Mouse (Mus musculus) neural tube, embryonic 12.5 days (tissue): Measurements from ENCODE around the gene Trex1. TPM values are rescaled to one million over a fixed set of nuclear protein-coding genes. Genes with fewer than 3 reads are reported as not detected.

Experiments used
- ATAC-seq: fragments of 200-750 bp; cut with Nextera tagmentation; 2 replicates; pipeline ENCODE4 v1.8.0; 2017; ENCODE audit warnings: low read depth, mild to moderate bottlenecking, moderate TSS enrichment, moderate library complexity; ENCODE audit not compliant: low FRiP score
- H3K27ac ChIP-seq: fragments of 300-500 bp; sonication (generic); 2 replicates; pipeline ENCODE4 v1.5.1; 2016
- H3K27me3 ChIP-seq: fragments of 300-500 bp; sonication (generic); replicated peaks from 2 replicates; pipeline ENCODE4 v1.6.1; 2016; ENCODE audit warnings: mild to moderate bottlenecking
- H3K36me3 ChIP-seq: fragments of 300-500 bp; sonication (generic); 2 replicates; pipeline ENCODE4 v1.6.1; 2016; ENCODE audit warnings: mild to moderate bottlenecking
- H3K4me1 ChIP-seq: fragments of 300-500 bp; sonication (generic); 2 replicates; pipeline ENCODE4 v1.6.1; 2016
- H3K4me2 ChIP-seq: fragments of 300-500 bp; sonication (generic); replicated peaks from 2 replicates; pipeline ENCODE4 v1.6.1; 2016; ENCODE audit warnings: mild to moderate bottlenecking
- H3K4me3 ChIP-seq: fragments of 300-500 bp; sonication (generic); 2 replicates; pipeline ENCODE4 v1.5.1; 2016
- H3K9ac ChIP-seq: fragments of 300-500 bp; sonication (generic); 2 replicates; pipeline ENCODE4 v1.6.1; 2016; ENCODE audit warnings: mild to moderate bottlenecking
- H3K9me3 ChIP-seq: fragments of 300-500 bp; sonication (generic); 2 replicates; pipeline ENCODE4 v1.6.1; 2016; ENCODE audit warnings: mild to moderate bottlenecking
- WGBS: fragments of 180-500 bp; shearing (Covaris S2); methylation state at CpG from one replicate; pipeline ENCODE4 v1.1.7; 2016; 5-methylcytosine and 5-hydroxymethylcytosine counted together
- polyA plus RNA-seq: library from polyadenylated mRNA; unstranded; fragments of >200 nt; fragmentation: Nextera tagmentation; extraction: Ambion mirVana; gene quantifications from 2 replicates; pipeline ENCODE4 v1.2.1, GENCODE M21; 2016

The Trex1 gene
- polyA plus RNA-seq, 1 experiment from 2014 or later = 8.9 TPM

DNA sequence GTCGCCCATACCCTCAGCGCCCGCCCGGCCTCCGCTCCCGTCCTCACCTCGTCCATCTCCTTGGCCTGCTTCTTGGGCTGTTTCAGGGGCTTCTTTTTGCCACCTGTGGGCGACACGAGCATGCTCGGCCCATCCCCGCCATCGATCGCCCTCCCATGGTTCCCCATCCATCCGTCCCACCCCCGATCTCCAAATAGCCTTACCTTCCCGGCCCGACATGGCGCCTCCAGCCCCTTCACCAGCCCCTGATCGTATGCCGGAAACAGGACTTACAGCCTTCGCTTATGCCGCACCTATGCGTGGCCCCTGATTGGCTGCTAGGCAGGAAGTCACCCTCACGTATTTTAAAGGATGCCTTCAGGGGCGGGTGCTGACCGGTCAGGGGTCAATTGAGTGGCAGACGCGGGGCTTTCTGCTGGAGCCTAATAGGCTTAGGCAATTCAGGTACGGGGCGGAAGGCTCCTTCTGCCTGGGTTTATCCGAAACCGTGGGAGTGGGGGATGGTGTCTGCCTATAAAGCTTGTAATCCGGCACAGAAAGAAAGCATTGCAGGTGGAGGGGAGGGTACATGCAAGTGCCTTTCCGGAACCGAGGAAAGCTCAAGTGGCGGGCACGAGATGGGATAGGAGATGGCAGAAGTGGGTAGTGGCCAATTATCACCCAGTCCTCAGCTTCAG lies 22.7 kb upstream of the Trex1 start, which contains the start of the genes Ccdc51 and Tma7:
TSS of gene Ccdc51 (plus strand) at position 370 of the 677 bp plus-strand sequence.
TSS of gene Tma7 (minus strand) at position 464 of the 677 bp plus-strand sequence.
- Histone ChIP-seq H3K27me3 (no peaks in the 10 kb centered on the region), H3K4me2 (peak within 1 kb of the TSS; percentile 89), H3K4me3 (peak within 1 kb of the TSS; percentile 84), H3K9me3 (no peaks in the 10 kb centered on the region), H3K4me1 (peaks cover 26% of the 10 kb centered on the region), H3K27ac (peak within 1 kb of the TSS; percentile 37; the same call in 1 of the 2 replicates), H3K36me3 (peaks cover 22% of the 10 kb centered on the region), H3K9ac (peak within 1 kb of the TSS; percentile 87)
- under 1% methylated on average over 37 of the region's 37 CpGs for WGBS
- ATAC-seq = peak; percentile 97

DNA sequence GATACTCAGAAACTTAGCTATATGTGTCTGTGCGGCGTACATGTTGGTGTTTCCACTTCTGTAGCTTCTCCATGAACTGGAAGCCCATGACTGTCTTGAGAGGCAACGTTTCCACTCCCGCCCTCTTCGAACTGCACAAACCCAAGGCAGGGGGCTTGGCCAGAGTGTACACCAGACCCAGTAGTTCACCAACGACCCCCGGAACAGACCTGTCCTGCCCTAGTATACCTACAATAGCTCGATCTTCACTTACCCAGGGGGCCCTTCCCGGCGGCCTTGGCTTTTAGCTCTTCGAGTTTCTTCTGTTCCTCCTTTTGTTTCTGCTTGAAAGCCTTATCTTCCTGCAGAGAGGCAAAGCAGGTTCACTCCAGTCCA lies 22.2 kb upstream of the Trex1 start:
- Histone ChIP-seq H3K27me3 (no peaks in the 10 kb centered on the region), H3K4me2 (peak overlapping the region; percentile 89), H3K27ac (peak overlapping the region; percentile 37; the same call in 1 of the 2 replicates), H3K4me1 (peaks cover 26% of the 10 kb centered on the region), H3K4me3 (peak overlapping the region; percentile 84), H3K9me3 (no peaks in the 10 kb centered on the region), H3K9ac (peak overlapping the region; percentile 87), H3K36me3 (peaks cover 22% of the 10 kb centered on the region)
- WGBS = 8% methylated on average over 11 of the region's 11 CpGs
- peak; percentile 14; the same call in 1 of the 2 replicates for ATAC-seq

DNA sequence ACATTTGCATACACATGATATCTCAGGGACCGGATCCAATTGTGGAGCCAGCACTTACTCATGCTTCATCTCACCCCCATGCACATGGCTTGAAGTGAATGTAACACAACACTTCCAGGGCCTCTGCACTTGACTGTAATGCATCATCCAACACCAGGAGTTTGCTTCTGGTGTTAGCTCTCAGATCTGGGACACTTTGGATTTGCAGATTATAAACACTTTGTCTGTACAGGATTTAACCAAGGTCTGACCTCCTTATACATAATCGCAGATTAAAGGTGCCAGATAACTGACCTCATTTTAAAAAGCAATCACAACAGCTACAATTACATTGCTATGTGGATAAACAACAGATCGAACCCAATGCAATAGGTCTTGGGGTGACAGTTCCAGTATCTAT lies 21.0 kb upstream of the Trex1 start:
- no peak for ATAC-seq
- Histone ChIP-seq H3K4me3 (no peak overlapping the region), H3K4me2 (peak overlapping the region; percentile 89; the same call in 1 of the 2 replicates), H3K27me3 (no peaks in the 10 kb centered on the region), H3K36me3 (peaks cover 22% of the 10 kb centered on the region), H3K4me1 (peaks cover 26% of the 10 kb centered on the region), H3K9me3 (no peaks in the 10 kb centered on the region), H3K9ac (no peak overlapping the region), H3K27ac (no peak overlapping the region)
- WGBS = 97% methylated on average over 3 of the region's 3 CpGs

DNA sequence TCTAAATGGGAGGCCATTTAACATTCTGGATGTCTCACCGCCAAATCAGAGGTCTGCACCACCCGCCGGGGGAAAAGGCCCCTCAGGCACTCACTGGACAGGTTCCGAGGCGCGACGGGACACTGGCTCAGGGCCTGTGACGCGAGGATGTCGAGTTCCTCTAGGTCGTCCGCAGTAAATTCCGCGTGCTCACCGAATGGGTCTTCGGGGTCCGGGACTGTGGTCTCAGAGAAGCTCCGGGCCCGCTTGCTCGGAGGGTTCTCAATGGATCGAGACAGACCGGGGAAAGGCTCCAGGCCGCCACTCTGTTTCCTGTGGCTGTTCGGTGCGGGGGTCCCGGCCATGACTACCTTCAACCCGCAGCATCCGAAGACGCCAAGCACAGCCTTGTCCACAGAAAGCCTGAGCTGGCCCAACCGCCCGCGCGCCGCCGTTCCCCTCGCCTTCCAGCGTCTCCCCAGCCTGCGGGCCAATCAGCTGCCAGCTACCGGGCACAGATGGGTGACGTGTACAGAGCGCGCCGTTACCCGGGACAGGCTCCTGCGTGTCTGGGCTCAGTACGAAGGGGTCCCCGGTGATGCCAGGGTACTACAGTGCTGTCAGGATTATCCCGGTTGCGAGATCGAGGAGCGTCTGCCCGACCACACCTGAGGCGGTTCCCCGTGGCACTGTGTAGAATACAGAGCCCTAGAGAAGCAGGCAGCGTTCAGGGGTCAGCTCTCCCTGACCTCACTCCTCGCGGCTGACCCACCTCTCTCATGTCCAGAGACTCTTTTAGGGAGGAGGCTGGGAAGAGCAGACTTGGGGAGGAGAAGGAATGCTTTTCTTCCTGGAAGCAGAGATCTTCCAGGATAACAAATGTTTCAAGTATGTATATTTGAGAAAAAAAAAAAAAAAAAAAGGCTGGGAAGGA lies 14.4 kb upstream of the Trex1 start, which contains the start of gene Atrip:
TSS of gene Atrip (minus strand) at position 464 of the 913 bp plus-strand sequence.
- no peaks in the 10 kb centered on the region for H3K9me3 ChIP-seq
- peak within 1 kb of the TSS; percentile 73 for H3K4me3 ChIP-seq
- H3K36me3 ChIP-seq = peaks cover 35% of the 10 kb centered on the region
- ATAC-seq = peak; percentile 100
- 0 out of 2 replicates have a peak within 1 kb of the TSS, but pooled peaks have one; percentile 54 for H3K27ac ChIP-seq
- H3K27me3 ChIP-seq = no peaks in the 10 kb centered on the region
- H3K9ac ChIP-seq = peak within 1 kb of the TSS; percentile 86
- WGBS = under 1% methylated on average over 57 of the region's 57 CpGs
- peaks cover 17% of the 10 kb centered on the region for H3K4me1 ChIP-seq
- H3K4me2 ChIP-seq = peak within 1 kb of the TSS; percentile 91

DNA sequence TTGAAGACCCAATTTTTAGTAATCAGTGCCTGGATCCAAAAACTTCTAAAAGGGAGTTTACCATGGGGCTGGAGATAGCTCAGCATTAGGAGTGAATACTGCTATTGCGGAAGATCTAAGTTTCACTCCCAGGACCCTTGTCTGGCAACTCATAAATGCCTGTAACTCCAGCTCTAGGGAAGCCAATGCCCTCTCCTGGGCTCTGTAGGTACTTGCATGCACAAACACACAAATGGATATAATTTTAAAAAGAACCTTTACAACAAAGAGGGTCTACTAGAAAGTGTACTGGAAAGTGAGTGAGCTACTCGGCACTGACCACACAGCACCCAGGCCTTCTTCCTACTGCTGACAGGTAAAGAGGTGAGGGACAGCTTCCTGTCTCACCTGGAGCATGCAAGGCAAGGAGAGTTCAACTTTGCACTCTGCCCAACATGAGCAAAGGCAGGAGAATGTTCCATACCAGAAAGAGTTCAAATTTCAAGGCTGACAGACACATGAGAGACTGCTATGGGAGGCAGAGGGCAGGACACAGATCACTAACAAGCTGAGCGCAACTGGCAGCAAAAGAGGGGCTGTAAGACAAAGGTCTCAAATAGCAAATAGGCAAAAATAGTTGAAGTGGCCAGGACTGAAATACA lies 8.7 kb upstream of the Trex1 start:
- Histone ChIP-seq H3K9me3 (no peaks in the 10 kb centered on the region), H3K4me2 (no peak overlapping the region), H3K27me3 (no peaks in the 10 kb centered on the region), H3K4me1 (peaks cover 10% of the 10 kb centered on the region), H3K27ac (no peak overlapping the region), H3K9ac (no peak overlapping the region), H3K36me3 (peaks cover 83% of the 10 kb centered on the region), H3K4me3 (no peak overlapping the region)
- WGBS = 97% methylated on average over 3 of the region's 3 CpGs
- ATAC-seq = no peak

DNA sequence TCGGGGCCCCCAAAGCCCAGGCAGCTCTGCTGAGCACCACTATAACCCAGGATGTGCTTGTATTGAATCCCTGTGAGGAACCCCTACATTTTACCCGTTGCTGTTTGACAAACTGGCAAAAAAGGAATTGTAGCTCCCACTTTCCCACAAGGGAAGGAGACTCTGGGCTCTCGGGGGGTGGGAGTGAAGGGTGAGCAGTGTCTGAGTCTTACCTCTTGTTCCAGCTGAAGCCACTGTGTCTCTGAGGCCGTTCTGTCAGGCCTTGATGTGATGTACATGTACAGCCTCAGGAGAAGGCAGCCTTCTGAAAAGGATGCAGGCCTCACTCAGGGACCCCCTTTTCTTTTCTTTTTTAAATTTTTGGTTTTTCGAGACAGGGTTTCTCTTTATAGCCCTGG lies 1.4 kb upstream of the Trex1 start:
- Histone ChIP-seq H3K36me3 (peaks cover 80% of the 10 kb centered on the region), H3K27me3 (no peaks in the 10 kb centered on the region), H3K27ac (no peak overlapping the region), H3K4me1 (peaks cover 12% of the 10 kb centered on the region), H3K9ac (no peak overlapping the region), H3K4me2 (no peak overlapping the region), H3K4me3 (no peak overlapping the region), H3K9me3 (no peaks in the 10 kb centered on the region)
- no peak for ATAC-seq
- 91% methylated on average over 5 of the region's 5 CpGs for WGBS

DNA sequence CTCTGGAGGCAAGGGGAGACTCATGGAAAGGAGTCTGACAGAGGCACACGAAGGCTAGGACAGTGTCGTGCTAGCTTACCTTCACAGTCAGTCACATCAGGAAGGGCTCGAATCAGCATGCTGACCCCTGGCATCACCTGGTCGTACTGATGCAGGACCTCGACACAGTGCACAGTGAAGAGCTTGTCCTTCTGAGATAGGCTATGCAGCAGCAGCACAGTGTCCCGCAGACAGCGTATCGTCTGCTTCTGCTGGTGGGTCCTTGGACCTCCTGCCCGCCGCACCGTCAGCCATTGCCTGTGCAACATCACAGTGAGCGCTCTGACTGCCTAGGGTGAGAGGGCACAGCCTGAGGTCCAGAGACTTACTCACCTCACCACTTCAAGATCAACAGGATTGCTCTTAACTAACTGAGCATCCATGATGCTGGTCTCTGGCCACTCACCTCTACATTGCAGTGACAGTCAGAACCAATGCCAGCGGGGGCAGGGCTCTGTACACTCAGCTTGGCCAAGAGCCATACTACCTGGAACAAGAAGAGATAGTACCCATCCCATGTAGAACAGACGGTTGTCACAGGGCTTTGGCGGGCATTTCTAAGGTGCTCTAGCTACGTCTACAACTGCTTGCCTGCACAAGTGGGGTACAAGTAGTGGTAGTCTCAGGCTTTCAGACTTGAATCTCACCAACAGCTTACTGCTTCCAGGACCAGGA lies 807 bp upstream of the Trex1 start:
- Histone ChIP-seq H3K4me2 (no peak overlapping the region), H3K27ac (no peak overlapping the region), H3K4me1 (peaks cover 16% of the 10 kb centered on the region), H3K36me3 (peaks cover 75% of the 10 kb centered on the region), H3K27me3 (no peaks in the 10 kb centered on the region), H3K4me3 (no peak overlapping the region), H3K9me3 (no peaks in the 10 kb centered on the region), H3K9ac (no peak overlapping the region)
- WGBS = 94% methylated on average over 16 of the region's 16 CpGs
- no peak for ATAC-seq

DNA sequence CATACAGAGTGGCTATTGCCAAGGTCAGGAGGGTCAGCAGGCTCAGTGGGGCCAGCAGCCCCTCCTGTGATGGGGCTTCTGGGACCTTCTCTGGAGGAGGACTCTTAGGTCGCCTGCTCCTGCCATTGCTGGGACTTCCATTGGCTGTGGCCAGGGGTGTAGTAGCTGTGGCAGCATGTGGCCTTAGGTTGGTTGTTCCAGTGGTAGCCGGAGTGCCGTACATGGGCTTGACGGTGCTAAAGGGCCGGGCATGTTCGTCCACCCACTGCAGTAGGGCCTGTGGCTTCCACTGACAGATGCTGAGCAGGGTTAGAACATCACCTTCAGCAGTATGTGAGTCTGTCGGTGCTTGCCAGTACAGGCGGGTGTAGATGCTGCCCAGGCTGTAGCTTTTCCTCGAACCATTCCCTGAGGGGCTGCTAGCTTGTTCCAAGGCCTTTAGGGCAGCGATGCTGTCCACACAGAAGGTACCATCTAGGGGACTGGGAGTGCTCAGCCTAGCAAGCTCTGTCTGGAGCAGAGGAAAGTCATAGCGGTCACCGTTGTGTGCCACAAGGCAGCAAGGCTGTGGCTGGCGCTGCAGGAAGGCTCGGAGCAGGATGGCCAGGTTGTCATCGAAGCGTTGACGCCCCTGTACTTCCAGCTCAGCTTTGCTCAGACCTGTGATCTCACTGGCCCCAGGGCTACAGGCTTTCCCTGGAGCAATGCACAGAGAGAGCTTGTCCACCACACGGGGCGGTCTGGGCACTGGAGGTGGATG lies 1.3 kb downstream of the Trex1 start:
- ATAC-seq = no peak
- Histone ChIP-seq H3K4me3 (no peak overlapping the region), H3K4me2 (no peak overlapping the region)

DNA sequence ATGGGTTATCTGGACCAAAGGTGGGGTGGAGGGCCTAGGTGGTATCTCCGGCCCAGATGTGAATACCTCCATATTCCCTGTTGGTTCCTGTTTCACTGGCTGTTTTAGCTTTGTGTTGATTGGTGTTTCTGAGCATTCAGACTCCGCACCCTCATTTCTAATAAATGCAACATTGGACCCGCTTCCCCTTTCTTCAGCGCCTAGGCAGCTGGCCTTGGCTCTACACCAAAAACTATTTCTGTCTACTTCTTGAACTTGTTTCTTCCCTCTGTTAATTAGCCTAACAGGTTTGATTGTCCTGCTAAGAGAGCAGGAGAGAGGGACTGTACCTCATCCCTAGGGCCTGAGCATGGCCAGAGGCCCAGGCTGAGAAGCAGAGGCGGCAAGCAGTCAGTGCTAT lies 2.0 kb downstream of the Trex1 start:
- 98% methylated on average over 5 of the region's 5 CpGs for WGBS
- Histone ChIP-seq H3K4me2 (no peak overlapping the region), H3K4me3 (no peak overlapping the region), H3K9ac (no peak overlapping the region), H3K9me3 (no peaks in the 10 kb centered on the region), H3K27ac (no peak overlapping the region), H3K27me3 (no peaks in the 10 kb centered on the region), H3K36me3 (peaks cover 47% of the 10 kb centered on the region), H3K4me1 (peaks cover 25% of the 10 kb centered on the region)
- ATAC-seq = no peak

More for the DNA sequence above, 1.3 kb downstream of the Trex1 start:
- Histone ChIP-seq H3K4me1 (peaks cover 25% of the 10 kb centered on the region), H3K36me3 (peaks cover 53% of the 10 kb centered on the region), H3K27me3 (no peaks in the 10 kb centered on the region), H3K27ac (no peak overlapping the region), H3K9me3 (no peaks in the 10 kb centered on the region), H3K9ac (0 out of 2 replicates have a peak overlapping the region, but pooled peaks have one; percentile 55)
- WGBS = 95% methylated on average over 19 of the region's 19 CpGs

DNA sequence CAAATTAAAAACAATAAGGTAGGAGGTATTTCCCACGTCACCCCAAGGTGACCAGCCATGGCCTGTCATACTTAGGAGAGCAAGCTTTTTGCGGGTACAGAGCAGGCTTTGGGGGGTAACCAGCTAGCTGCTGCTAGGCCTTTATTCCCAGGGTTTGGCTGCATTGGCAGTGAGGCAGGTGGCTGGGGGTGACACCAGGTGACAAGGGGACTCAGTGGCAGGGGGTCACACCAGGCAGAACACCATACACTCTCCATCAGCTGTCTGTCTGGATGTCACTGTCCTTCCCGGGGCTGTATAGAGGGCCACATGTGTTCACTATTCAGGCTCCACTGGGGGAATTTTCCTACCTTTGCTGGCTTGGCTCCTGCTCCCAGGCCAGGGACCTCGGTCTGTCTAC lies 2.6 kb downstream of the Trex1 start:
- H3K4me1 ChIP-seq = peaks cover 25% of the 10 kb centered on the region
- H3K9ac ChIP-seq = no peak overlapping the region
- no peak overlapping the region for H3K4me3 ChIP-seq
- H3K4me2 ChIP-seq = no peak overlapping the region
- no peaks in the 10 kb centered on the region for H3K27me3 ChIP-seq
- peaks cover 45% of the 10 kb centered on the region for H3K36me3 ChIP-seq
- no peak for ATAC-seq
- no peaks in the 10 kb centered on the region for H3K9me3 ChIP-seq
- H3K27ac ChIP-seq = no peak overlapping the region
- 95% methylated on average over 4 of the region's 4 CpGs for WGBS
